Mouse (Mus musculus) liver, adult (tissue): Measurements from ENCODE around the gene Tbc1d17.

Source experiments
- GATA4 ChIP-seq: IDR thresholded peaks from 2 replicates; pipeline ENCODE4 v1.6.1; 2014; ENCODE audit warnings: mild to moderate bottlenecking, low read length; ENCODE audit not compliant: insufficient replicate concordance

The Tbc1d17 gene

GRCm38 (mm10) chr7:44810819-44811557 lies 37.9 kb downstream of the Tbc1d17 start:
- TF ChIP-seq GATA4: no peak

GRCm38 (mm10) chr7:44810365-44810764 lies 38.5 kb downstream of the Tbc1d17 start:
- TF ChIP-seq GATA4: no peak

- TF ChIP-seq GATA4: no peak
Observed at GRCm38 (mm10) chr7:44809466-44809865, 39.4 kb downstream of the Tbc1d17 start.

- no peak for TF ChIP-seq GATA4
Observed at GRCm38 (mm10) chr7:44808927-44809326, 40.0 kb downstream of the Tbc1d17 start.

- TF ChIP-seq GATA4: no peak
Observed at GRCm38 (mm10) chr7:44792781-44793180, 56.1 kb downstream of the Tbc1d17 start.

- no peak for TF ChIP-seq GATA4
Observed at GRCm38 (mm10) chr7:44790066-44790465, 58.8 kb downstream of the Tbc1d17 start.

GRCm38 (mm10) chr7:44789531-44789930 lies 59.3 kb downstream of the Tbc1d17 start:
- no peak for TF ChIP-seq GATA4
